Mouse (Mus musculus) bone marrow macrophage, adult 2 months (primary cell): ENCODE measurements at regions not wholly inside any gene's neighbourhood (a gene's known extent, or its start where the extent isn't known, plus 50 kb on each side); places are given as distances from the start of the nearest gene placed in this dataset.
"Not testable (repeated sequence)": the region's sequence is repeated elsewhere in the genome, so short reads cannot be mapped to it uniquely, and the experiment has no call there.

Experiments
- CTCF ChIP-seq: IDR thresholded peaks from 2 replicates; pipeline ENCODE4 v1.5.1; 2012; ENCODE audit warnings: low read depth, mild to moderate bottlenecking, low read length, moderate library complexity
- POLR2A ChIP-seq: IDR thresholded peaks from 2 replicates; pipeline ENCODE4 v1.6.1; 2012; ENCODE audit warnings: mild to moderate bottlenecking, low read depth, low read length, borderline replicate concordance

- TF ChIP-seq CTCF, POLR2A: not testable (repeated sequence)
Observed at GRCm38 (mm10) chr5:4361547-4361946, 169.4 kb downstream of the Mterf1b start.
